Mouse (Mus musculus): Measurements from ENCODE around the gene Prtg.

GRCm38 (mm10) chr9:72851979-72852378 is 45.3 kb downstream of the Prtg start:
- TF ChIP-seq EP300 (IDR thresholded peaks at IDR 0.05; ENCODE audit: low read depth) (no peak), CTCF (IDR thresholded peaks at IDR 0.05; ENCODE audit: low read depth) (no peak)
